ENCODE assay signal across 25 mouse cellular contexts in genomic region chr16:23686783-23687182, GRCm38 (mm10).
A peak's percentile ranks its signal among the peaks of the same experiment; 100 is the strongest.
DNase-seq lines count a peak whose midpoint lies in the region; ATAC-seq and TF ChIP-seq lines count a peak whose summit lies in the region.
"Had no signal": no experiment of that assay in that cellular context is flagged by ENCODE, and none has a peak within 500 bp of the region (broad histone marks: within the 10 kb centered on the region; RNA-seq: fewer than 3 reads in every experiment).

No protein-coding gene starts in this region.

- H3K4me1 ChIP-seq in forebrain, postnatal 0 days (ENCODE audit: insufficient read depth), result no peaks in the 10 kb centered on the region
- no peaks in the 10 kb centered on the region for H3K4me1 ChIP-seq in forebrain, embryonic 11.5 days (replicated peaks; ENCODE audit: control insufficient read depth, insufficient read depth, low read length)
- H3K4me1 ChIP-seq: embryonic facial prominence, embryonic 15.5 days; forebrain, embryonic 15.5 days; heart, embryonic 15.5 days; kidney, embryonic 15.5 days; liver, embryonic 13.5 days; midbrain, embryonic 12.5 days had no signal

- no peaks in the 10 kb centered on the region for H3K36me3 ChIP-seq in forebrain, postnatal 0 days (ENCODE audit: insufficient read depth)
- H3K36me3 ChIP-seq in forebrain, embryonic 11.5 days (ENCODE audit: control insufficient read depth, insufficient read depth, low read length), result no peaks in the 10 kb centered on the region
- H3K36me3 ChIP-seq: embryonic facial prominence, embryonic 15.5 days; forebrain, embryonic 15.5 days; heart, embryonic 15.5 days; kidney, embryonic 15.5 days; liver, embryonic 13.5 days; midbrain, embryonic 12.5 days had no signal

- no peak overlapping the region for H3K4me2 ChIP-seq in forebrain, postnatal 0 days (ENCODE audit: low read depth)
- no peak overlapping the region for H3K4me2 ChIP-seq in forebrain, embryonic 11.5 days (ENCODE audit: low read depth, low read length, severe bottlenecking)
- H3K4me2 ChIP-seq: embryonic facial prominence, embryonic 15.5 days; forebrain, embryonic 15.5 days; heart, embryonic 15.5 days; kidney, embryonic 15.5 days; liver, embryonic 13.5 days; midbrain, embryonic 12.5 days had no signal

- peak; percentile 34; the same call in 1 of the 2 replicates for ATAC-seq in forebrain, postnatal 0 days
- no peak for ATAC-seq in forebrain, embryonic 11.5 days (replicated peaks; ENCODE audit: low FRiP score)
- ATAC-seq: activated CD4-positive, CD25-positive, alpha-beta regulatory T cell, adult 4 months; forebrain, embryonic 15.5 days had no signal

- 63% methylated on average over 8 of the region's 8 CpGs for WGBS in forebrain, postnatal 0 days
- WGBS in forebrain, embryonic 11.5 days, result 86% methylated on average over 8 of the region's 8 CpGs

- intact Hi-C loops in left cerebral cortex, postnatal 14 days (cut with DNase I), result no loop called here

- TF ChIP-seq CTCF in forebrain, postnatal 0 days (IDR thresholded peaks at IDR 0.05; ENCODE audit: low read depth), result no peak

- H3K27me3 ChIP-seq in forebrain, postnatal 0 days (ENCODE audit: insufficient read depth, low read length), result no peaks in the 10 kb centered on the region
- H3K27me3 ChIP-seq in forebrain, embryonic 11.5 days (ENCODE audit: control insufficient read depth, insufficient read depth, low read length), result no peaks in the 10 kb centered on the region
- H3K27me3 ChIP-seq: embryonic facial prominence, embryonic 15.5 days; forebrain, embryonic 15.5 days; heart, embryonic 15.5 days; kidney, embryonic 15.5 days; liver, embryonic 13.5 days; midbrain, embryonic 12.5 days had no signal

- no peak overlapping the region for H3K9ac ChIP-seq in forebrain, postnatal 0 days
- H3K9ac ChIP-seq in forebrain, embryonic 11.5 days (ENCODE audit: low read length), result no peak overlapping the region
- H3K9ac ChIP-seq: embryonic facial prominence, embryonic 15.5 days; forebrain, embryonic 15.5 days; heart, embryonic 15.5 days; kidney, embryonic 15.5 days; liver, embryonic 13.5 days; midbrain, embryonic 12.5 days had no signal

- H3K27ac ChIP-seq in forebrain, postnatal 0 days (ENCODE audit: low read depth, low read length), result no peak overlapping the region
- H3K27ac ChIP-seq in forebrain, embryonic 11.5 days (ENCODE audit: low read depth, low read length), result no peak overlapping the region
- H3K27ac ChIP-seq: embryonic facial prominence, embryonic 15.5 days; forebrain, embryonic 15.5 days; gastrocnemius, adult 2 months; heart, embryonic 15.5 days; kidney, embryonic 15.5 days; liver, embryonic 13.5 days; midbrain, embryonic 12.5 days had no signal

- no peak overlapping the region for H3K4me3 ChIP-seq in forebrain, postnatal 0 days (ENCODE audit: low read depth, low read length)
- no peak overlapping the region for H3K4me3 ChIP-seq in forebrain, embryonic 11.5 days (ENCODE audit: low read depth, low read length)
- H3K4me3 ChIP-seq: embryonic facial prominence, embryonic 15.5 days; forebrain, embryonic 15.5 days; gastrocnemius, adult 2 months; heart, embryonic 15.5 days; kidney, embryonic 15.5 days; liver, embryonic 13.5 days; midbrain, embryonic 12.5 days had no signal

- H3K9me3 ChIP-seq in forebrain, postnatal 0 days (ENCODE audit: low read length), result no peaks in the 10 kb centered on the region
- H3K9me3 ChIP-seq in forebrain, embryonic 11.5 days (ENCODE audit: control insufficient read depth, low read length), result no peaks in the 10 kb centered on the region
- H3K9me3 ChIP-seq: embryonic facial prominence, embryonic 15.5 days; forebrain, embryonic 15.5 days; heart, embryonic 15.5 days; kidney, embryonic 15.5 days; liver, embryonic 13.5 days; midbrain, embryonic 12.5 days had no signal

- no peak for DNase-seq in forebrain, postnatal 0 days
- DNase-seq in forebrain, embryonic 11.5 days (ENCODE audit: low spot score), result no peak
- peak; percentile 6 to 19 for DNase-seq in layer of hippocampus, adult 8-10 months (ENCODE audit: low spot score in 2 of 2)
- no peak for DNase-seq in layer of hippocampus, adult 9-10 months (ENCODE audit: low spot score)
- peak; percentile 58 for DNase-seq in brain, adult 2 months (ENCODE audit: low read depth, low spot score)
- DNase-seq in left cerebral cortex, postnatal 14 days (ENCODE audit: low spot score in 2 of 2), result peak; percentile 4 to 16
- no peak for DNase-seq in urinary bladder, postnatal 10 days (ENCODE audit: low spot score)
- DNase-seq in kidney, postnatal 4 days, result no peak
- DNase-seq: adrenal gland, adult 8-10 months; cerebellum, adult 9-10 months; gastrocnemius, adult 2 months; heart, postnatal 36 days; kidney, adult 11 months; liver, embryonic 13.5 days; lung, adult 2 months; lung, postnatal 14 days; retina, postnatal 1 day; spleen, adult 18-20 months; thymus, postnatal 14 days had no signal

Comparison
In these comparisons a context has a peak if more than half of its experiments do, and no peak if none do; other contexts are left out.
1. DNase-seq: peak in layer of hippocampus, adult 8-10 months (2 of 2), brain, adult 2 months (single experiment) and left cerebral cortex, postnatal 14 days (2 of 2); none in forebrain, postnatal 0 days (single experiment), forebrain, embryonic 11.5 days (single experiment), layer of hippocampus, adult 9-10 months (single experiment), urinary bladder, postnatal 10 days (single experiment) and kidney, postnatal 4 days (0 of 2).